Mouse (Mus musculus): ENCODE measurements around the gene Pde10a. TPM values are rescaled to one million over a fixed set of nuclear protein-coding genes. Genes with fewer than 3 reads are reported as not detected.

Gene Pde10a
- polyA plus RNA-seq, 1 experiment from 2014 or later: 21.5 TPM

GRCm38 (mm10) chr17:8977271-8977670, 452.1 kb downstream of the Pde10a start:
- H3K36me3 ChIP-seq: peaks cover 30% of the 10 kb centered on the region

GRCm38 (mm10) chr17:8983576-8983975, 458.4 kb downstream of the Pde10a start:
- ATAC-seq (replicated peaks): no peak
- Histone ChIP-seq H3K9me3 (no peaks in the 10 kb centered on the region), H3K9ac (replicated peaks) (no peak overlapping the region)

More at GRCm38 (mm10) chr17:8977271-8977670, 452.1 kb downstream of the Pde10a start:
- Histone ChIP-seq H3K4me2 (replicated peaks) (no peak overlapping the region), H3K4me3 (no peak overlapping the region), H3K27ac (replicated peaks) (no peak overlapping the region), H3K4me1 (peaks cover 4% of the 10 kb centered on the region), H3K27me3 (no peaks in the 10 kb centered on the region), H3K9ac (replicated peaks) (no peak overlapping the region), H3K9me3 (no peaks in the 10 kb centered on the region)
- no peak for ATAC-seq (replicated peaks)
- WGBS: 81% methylated on average over 2 of the region's 2 CpGs

GRCm38 (mm10) chr17:8985714-8986113, 460.5 kb downstream of the Pde10a start:
- H3K9me3 ChIP-seq: no peaks in the 10 kb centered on the region
- H3K27me3 ChIP-seq: no peaks in the 10 kb centered on the region
- H3K36me3 ChIP-seq: peaks cover 17% of the 10 kb centered on the region
- 27% methylated on average over 5 of the region's 5 CpGs for WGBS
- H3K9ac ChIP-seq (replicated peaks): no peak overlapping the region
- peaks cover 42% of the 10 kb centered on the region for H3K4me1 ChIP-seq
- peak; percentile 50; the same call in 1 of the 2 replicates for ATAC-seq (replicated peaks)
- H3K4me3 ChIP-seq: no peak overlapping the region
- peak overlapping the region; percentile 87 for H3K27ac ChIP-seq (replicated peaks)
- H3K4me2 ChIP-seq (replicated peaks): no peak overlapping the region

More at GRCm38 (mm10) chr17:8983576-8983975, 458.4 kb downstream of the Pde10a start:
- Histone ChIP-seq H3K27ac (replicated peaks) (peak overlapping the region; percentile 53), H3K4me1 (peaks cover 36% of the 10 kb centered on the region), H3K27me3 (no peaks in the 10 kb centered on the region), H3K36me3 (peaks cover 31% of the 10 kb centered on the region), H3K4me2 (replicated peaks) (no peak overlapping the region), H3K4me3 (no peak overlapping the region)
- whole genome bisulfite sequencing: 78% methylated on average over 2 of the region's 2 CpGs

- Histone ChIP-seq H3K36me3 (peaks cover 12% of the 10 kb centered on the region), H3K27me3 (no peaks in the 10 kb centered on the region), H3K4me3 (no peak overlapping the region), H3K4me2 (replicated peaks) (no peak overlapping the region), H3K9ac (replicated peaks) (no peak overlapping the region), H3K9me3 (no peaks in the 10 kb centered on the region), H3K4me1 (peaks cover 42% of the 10 kb centered on the region), H3K27ac (replicated peaks) (peak overlapping the region; percentile 10; the same call in 1 of the 2 replicates)
- 52% methylated on average over 2 of the region's 2 CpGs for WGBS
- ATAC-seq (replicated peaks): no peak
These were observed 461.4 kb downstream of the Pde10a start for GRCm38 (mm10) chr17:8986551-8986950.

- Histone ChIP-seq H3K4me2 (replicated peaks) (no peak overlapping the region), H3K36me3 (peaks cover 6% of the 10 kb centered on the region; the same call in 1 of the 2 replicates), H3K4me1 (peaks cover 42% of the 10 kb centered on the region), H3K4me3 (no peak overlapping the region), H3K27ac (replicated peaks) (peak overlapping the region; percentile 10; the same call in 1 of the 2 replicates), H3K9ac (replicated peaks) (no peak overlapping the region), H3K27me3 (no peaks in the 10 kb centered on the region), H3K9me3 (no peaks in the 10 kb centered on the region)
- no peak for ATAC-seq (replicated peaks)
- WGBS: 78% methylated on average over 5 of the region's 5 CpGs
These were observed 462.2 kb downstream of the Pde10a start for GRCm38 (mm10) chr17:8987369-8987768.

- H3K4me3 ChIP-seq: peak within 1 kb of the TSS; percentile 32
- H3K9me3 ChIP-seq: no peaks in the 10 kb centered on the region
- peak within 1 kb of the TSS; percentile 9; the same call in 1 of the 2 replicates for H3K9ac ChIP-seq (replicated peaks)
- H3K4me1 ChIP-seq: peaks cover 40% of the 10 kb centered on the region
- H3K27ac ChIP-seq (replicated peaks): peak within 1 kb of the TSS; percentile 10; the same call in 1 of the 2 replicates
- WGBS: 6% methylated on average over 13 of the region's 13 CpGs
- no peaks in the 10 kb centered on the region for H3K27me3 ChIP-seq
- peak within 1 kb of the TSS; percentile 40 for H3K4me2 ChIP-seq (replicated peaks)
- no peaks in the 10 kb centered on the region for H3K36me3 ChIP-seq
- ATAC-seq (replicated peaks): 0 out of 2 replicates have a peak, but pooled peaks have one; percentile 24
These were observed 463.1 kb downstream of the Pde10a start, which contains the start of gene 1700010I14Rik for GRCm38 (mm10) chr17:8988119-8988807. Gene 1700010I14Rik, plus strand, starts transcription at chr17:8988333.

- H3K27ac ChIP-seq (replicated peaks): no peak overlapping the region
- no peaks in the 10 kb centered on the region for H3K27me3 ChIP-seq
- 29% methylated on average over 8 of the region's 8 CpGs for WGBS
- no peaks in the 10 kb centered on the region for H3K9me3 ChIP-seq
- ATAC-seq (replicated peaks): no peak
- peaks cover 17% of the 10 kb centered on the region for H3K4me1 ChIP-seq
- no peak overlapping the region for H3K9ac ChIP-seq (replicated peaks)
- no peak overlapping the region for H3K4me2 ChIP-seq (replicated peaks)
- no peak overlapping the region for H3K4me3 ChIP-seq
- H3K36me3 ChIP-seq: no peaks in the 10 kb centered on the region
These were observed 466.0 kb downstream of the Pde10a start for GRCm38 (mm10) chr17:8991160-8991559.

- Histone ChIP-seq H3K36me3 (no peaks in the 10 kb centered on the region), H3K27ac (replicated peaks) (no peak overlapping the region), H3K9me3 (no peaks in the 10 kb centered on the region), H3K4me2 (replicated peaks) (no peak overlapping the region), H3K4me3 (no peak overlapping the region), H3K4me1 (no peaks in the 10 kb centered on the region), H3K9ac (replicated peaks) (no peak overlapping the region), H3K27me3 (no peaks in the 10 kb centered on the region)
- no peak for ATAC-seq (replicated peaks)
- 90% methylated on average over 1 of the region's 1 CpGs for WGBS
These were observed 470.2 kb downstream of the Pde10a start for GRCm38 (mm10) chr17:8995344-8995743.

- whole genome bisulfite sequencing: 74% methylated on average over 4 of the region's 4 CpGs
These were observed 477.3 kb downstream of the Pde10a start for GRCm38 (mm10) chr17:9002438-9002837.

GRCm38 (mm10) chr17:9004516-9004915, 479.3 kb downstream of the Pde10a start:
- Histone ChIP-seq H3K36me3 (no peaks in the 10 kb centered on the region), H3K4me2 (replicated peaks) (no peak overlapping the region), H3K27me3 (no peaks in the 10 kb centered on the region), H3K4me1 (no peaks in the 10 kb centered on the region), H3K4me3 (no peak overlapping the region), H3K9ac (replicated peaks) (no peak overlapping the region), H3K27ac (replicated peaks) (no peak overlapping the region), H3K9me3 (no peaks in the 10 kb centered on the region)
- ATAC-seq (replicated peaks): no peak
- WGBS: 91% methylated on average over 4 of the region's 4 CpGs

More at GRCm38 (mm10) chr17:9002438-9002837, 477.3 kb downstream of the Pde10a start:
- H3K27ac ChIP-seq (replicated peaks): no peak overlapping the region
- H3K36me3 ChIP-seq: no peaks in the 10 kb centered on the region
- no peak overlapping the region for H3K9ac ChIP-seq (replicated peaks)
- ATAC-seq (replicated peaks): no peak
- H3K4me1 ChIP-seq: no peaks in the 10 kb centered on the region
- no peaks in the 10 kb centered on the region for H3K9me3 ChIP-seq
- H3K27me3 ChIP-seq: no peaks in the 10 kb centered on the region
- no peak overlapping the region for H3K4me2 ChIP-seq (replicated peaks)
- H3K4me3 ChIP-seq: no peak overlapping the region

- peak; percentile 71 for ATAC-seq (replicated peaks)
- peaks cover 26% of the 10 kb centered on the region for H3K4me1 ChIP-seq
- no peak overlapping the region for H3K9ac ChIP-seq (replicated peaks)
- peak overlapping the region; percentile 64 for H3K27ac ChIP-seq (replicated peaks)
- H3K9me3 ChIP-seq: no peaks in the 10 kb centered on the region
- H3K36me3 ChIP-seq: no peaks in the 10 kb centered on the region
- 19% methylated on average over 14 of the region's 14 CpGs for WGBS
- H3K4me3 ChIP-seq: no peak overlapping the region
- H3K27me3 ChIP-seq: no peaks in the 10 kb centered on the region
- no peak overlapping the region; the same call in 1 of the 2 replicates for H3K4me2 ChIP-seq (replicated peaks)
These were observed 498.2 kb downstream of the Pde10a start for GRCm38 (mm10) chr17:9023198-9023942.

GRCm38 (mm10) chr17:9030181-9030580, 505.0 kb downstream of the Pde10a start:
- Histone ChIP-seq H3K4me1 (peaks cover 29% of the 10 kb centered on the region), H3K4me2 (replicated peaks) (no peak overlapping the region), H3K36me3 (no peaks in the 10 kb centered on the region), H3K27me3 (no peaks in the 10 kb centered on the region), H3K27ac (replicated peaks) (no peak overlapping the region), H3K9ac (replicated peaks) (no peak overlapping the region), H3K4me3 (no peak overlapping the region), H3K9me3 (no peaks in the 10 kb centered on the region)
- no peak for ATAC-seq (replicated peaks)
- 76% methylated on average over 5 of the region's 5 CpGs for WGBS
